Mouse (Mus musculus) embryonic stem cell, embryonic (primary cell): ENCODE data around the gene Zbtb8b.

Source experiments
- CTCF ChIA-PET, 4 experiments: fragments of 300-600 bp in 2 of 4; fragments of 350-600 bp in 2 of 4; sonication (Branson Sonifier 250); formaldehyde crosslinking; loops; one replicate each; lab custom pipeline; 2022; ENCODE audit warnings: inconsistent platforms in 2 of 4; lab: Charles Lee
- POLR2A ChIA-PET, 4 experiments: fragments of 300-600 bp in 2 of 4; fragments of 350-600 bp in 2 of 4; sonication (Branson Sonifier 250); formaldehyde crosslinking; loops; one replicate each; lab custom pipeline; 2022; ENCODE audit warnings: antibody characterized with exemption in 4 of 4, inconsistent platforms in 1 of 4; lab: Charles Lee

Gene Zbtb8b

GRCm38 (mm10) chr4:129440340-129441063, at the start of gene Zbtb8b:
Gene Zbtb8b (minus strand): TSS chr4:129440853.
- POLR2A ChIA-PET, result interaction anchor here in 3 of 4 experiments (0.5 to 2.7 kb wide), 19 partner anchors 8 to 251 kb away, joined by 3 to 7 read pairs (median 4); partner anchors contain the start of genes Bsdc1 (in 2 of the 3), Hdac1 (in 1 of the 3), S100pbp (in 1 of the 3) and Yars (in 1 of the 3)
- CTCF ChIA-PET, result interaction anchor here in 2 of 4 experiments (0.5 to 1.2 kb wide), 7 partner anchors 13 to 661 kb away, joined by 3 to 8 read pairs (median 3); no protein-coding TSS in a partner anchor

- POLR2A ChIA-PET, result interaction anchor here in 2 of 4 experiments (0.9 to 2.9 kb wide), 8 partner anchors 9 to 188 kb away, joined by 3 to 12 read pairs (median 4); partner anchors contain the start of genes Bsdc1 (in 2 of the 2), Fam229a (in 1 of the 2) and Tssk3 (in 1 of the 2)
These were observed 40.4 kb upstream of the Zbtb8b start for GRCm38 (mm10) chr4:129481090-129481489.

GRCm38 (mm10) chr4:129479863-129480262, 39.2 kb upstream of the Zbtb8b start:
- CTCF ChIA-PET, result no interaction called here
- POLR2A ChIA-PET, result interaction anchor here in 2 of 4 experiments (0.5 to 2.9 kb wide), 5 partner anchors 9 to 1088 kb away, joined by 3 to 12 read pairs (median 3); partner anchors contain the start of gene Bsdc1 (in 1 of the 2)

More at GRCm38 (mm10) chr4:129481090-129481489, 40.4 kb upstream of the Zbtb8b start:
- CTCF ChIA-PET, result interaction anchor here in 2 of 4 experiments (0.6 to 1.0 kb wide), 2 partner anchors 68 to 1076 kb away, joined by 3 read pairs; no protein-coding TSS in a partner anchor

- ChIA-PET POLR2A (interaction anchor here in 3 of 4 experiments (0.8 to 2.0 kb wide), 16 partner anchors 9 to 133 kb away, joined by 3 to 16 read pairs (median 4); partner anchors contain the start of genes Bsdc1 (in 3 of the 3) and Marcksl1 (in 2 of the 3)), CTCF (interaction anchor here in 2 of 4 experiments (0.7 to 1.4 kb wide), 6 partner anchors 11 to 133 kb away, joined by 3 to 7 read pairs (median 3); partner anchors contain the start of genes Fam229a (in 1 of the 2) and Tssk3 (in 1 of the 2))
These were observed 35.4 kb upstream of the Zbtb8b start for GRCm38 (mm10) chr4:129476047-129476446.

- ChIA-PET POLR2A (interaction anchor here in 3 of 4 experiments (0.6 to 2.5 kb wide), 14 partner anchors 12 to 407 kb away, joined by 3 to 13 read pairs (median 3); partner anchors contain the start of genes Iqcc (in 1 of the 3) and Rnf19b (in 1 of the 3)), CTCF (interaction anchor here in 1 of 4 experiments (0.6 kb wide), 1 partner anchor 122 kb away, joined by 3 read pairs; no protein-coding TSS in a partner anchor)
These were observed 23.7 kb upstream of the Zbtb8b start for GRCm38 (mm10) chr4:129464286-129464815.

- CTCF ChIA-PET, result interaction anchor here in 1 of 4 experiments (0.5 kb wide), 1 partner anchor 168 kb away, joined by 4 read pairs; no protein-coding TSS in a partner anchor
- POLR2A ChIA-PET, result interaction anchor here in 3 of 4 experiments (0.6 to 2.7 kb wide), 9 partner anchors 9 to 406 kb away, joined by 3 to 13 read pairs (median 3); partner anchors contain the start of gene Rnf19b (in 1 of the 3)
These were observed 22.7 kb upstream of the Zbtb8b start for GRCm38 (mm10) chr4:129463097-129464059.

- CTCF ChIA-PET, result interaction anchor here (0.5 to 1.9 kb wide), 15 partner anchors 14 to 328 kb away, joined by 3 to 14 read pairs (median 4); partner anchors contain the start of genes Ccdc28b (in 1 of the 4) and Marcksl1 (in 1 of the 4)
- POLR2A ChIA-PET, result interaction anchor here (0.6 to 2.8 kb wide), 111 partner anchors 8 to 1200 kb away, joined by 3 to 35 read pairs (median 6); partner anchors contain the start of genes Marcksl1 (in 3 of the 4), Fam229a (in 2 of the 4), Hdac1 (in 2 of the 4) and Rbbp4 (in 2 of the 4)
These were observed 21.5 kb upstream of the Zbtb8b start for GRCm38 (mm10) chr4:129462118-129462517.

- CTCF ChIA-PET, result interaction anchor here (0.5 to 1.9 kb wide), 26 partner anchors 13 to 1194 kb away, joined by 3 to 14 read pairs (median 4); partner anchors contain the start of genes Ccdc28b (in 1 of the 4) and Marcksl1 (in 1 of the 4)
- POLR2A ChIA-PET, result interaction anchor here (0.5 to 2.8 kb wide), 171 partner anchors 8 to 1201 kb away, joined by 3 to 35 read pairs (median 4); partner anchors contain the start of genes Rnf19b (in 4 of the 4), Marcksl1 (in 3 of the 4), Fam229a (in 2 of the 4) and Hdac1 (in 2 of the 4)
These were observed 20.7 kb upstream of the Zbtb8b start, which contains the start of gene Bsdc1 for GRCm38 (mm10) chr4:129461183-129461960. Gene Bsdc1 (plus strand): TSS chr4:129461581.

GRCm38 (mm10) chr4:129460827-129461182, 20.2 kb upstream of the Zbtb8b start:
- POLR2A ChIA-PET, result interaction anchor here (0.5 to 2.8 kb wide), 144 partner anchors 9 to 1201 kb away, joined by 3 to 35 read pairs (median 5); partner anchors contain the start of genes S100pbp (in 3 of the 4), Yars (in 3 of the 4), Fam229a (in 2 of the 4) and Hdac1 (in 2 of the 4)
- CTCF ChIA-PET, result interaction anchor here (0.5 to 1.9 kb wide), 20 partner anchors 13 to 1194 kb away, joined by 3 to 14 read pairs (median 4); partner anchors contain the start of genes Ccdc28b (in 1 of the 4) and Marcksl1 (in 1 of the 4)

GRCm38 (mm10) chr4:129459726-129460125, 19.1 kb upstream of the Zbtb8b start:
- ChIA-PET CTCF (interaction anchor here in 1 of 4 experiments (0.7 kb wide), 1 partner anchor 188 kb away, joined by 8 read pairs; no protein-coding TSS in a partner anchor), POLR2A (interaction anchor here in 2 of 4 experiments (0.6 to 2.8 kb wide), 7 partner anchors 8 to 1069 kb away, joined by 3 to 24 read pairs (median 3); partner anchors contain the start of genes S100pbp (in 1 of the 2) and Yars (in 1 of the 2))

GRCm38 (mm10) chr4:129457311-129457710, 16.7 kb upstream of the Zbtb8b start:
- CTCF ChIA-PET, result interaction anchor here in 2 of 4 experiments (0.5 to 1.2 kb wide), 4 partner anchors 106 to 323 kb away, joined by 3 to 4 read pairs (median 3); no protein-coding TSS in a partner anchor
- POLR2A ChIA-PET, result interaction anchor here in 2 of 4 experiments (0.5 to 1.8 kb wide), 4 partner anchors 52 to 445 kb away, joined by 3 to 6 read pairs (median 4); partner anchors contain the start of genes S100pbp (in 1 of the 2) and Yars (in 1 of the 2)

- ChIA-PET POLR2A (interaction anchor here in 2 of 4 experiments (0.6 to 1.8 kb wide), 5 partner anchors 53 to 245 kb away, joined by 4 to 9 read pairs (median 6); no protein-coding TSS in a partner anchor), CTCF (interaction anchor here (0.6 to 2.8 kb wide), 19 partner anchors 16 to 745 kb away, joined by 3 to 26 read pairs (median 6); partner anchors contain the start of genes C77080 (in 1 of the 4), Txlna (in 1 of the 4) and Zbtb8b (in 1 of the 4))
These were observed 15.5 kb upstream of the Zbtb8b start for GRCm38 (mm10) chr4:129456126-129456525.

GRCm38 (mm10) chr4:129455265-129455664, 14.6 kb upstream of the Zbtb8b start:
- POLR2A ChIA-PET, result interaction anchor here in 3 of 4 experiments (0.6 to 1.5 kb wide), 25 partner anchors 15 to 398 kb away, joined by 3 to 9 read pairs (median 3); partner anchors contain the start of gene Zbtb8b (in 1 of the 3)

GRCm38 (mm10) chr4:129451471-129452169, 11.0 kb upstream of the Zbtb8b start:
- ChIA-PET POLR2A (interaction anchor here (0.6 to 2.3 kb wide), 26 partner anchors 9 to 329 kb away, joined by 3 to 19 read pairs (median 4); partner anchors contain the start of genes Bsdc1 (in 4 of the 4), Zbtb8b (in 2 of the 4), Zbtb8a (in 1 of the 4) and Zbtb8os (in 1 of the 4)), CTCF (interaction anchor here (0.7 to 1.2 kb wide), 9 partner anchors 19 to 491 kb away, joined by 3 to 5 read pairs (median 4); no protein-coding TSS in a partner anchor)

More at GRCm38 (mm10) chr4:129455265-129455664, 14.6 kb upstream of the Zbtb8b start:
- CTCF ChIA-PET, result interaction anchor here (0.5 to 2.8 kb wide), 50 partner anchors 14 to 744 kb away, joined by 3 to 26 read pairs (median 4); partner anchors contain the start of genes C77080 (in 1 of the 4), Fndc5 (in 1 of the 4) and Zbtb8b (in 1 of the 4)
